Mouse (Mus musculus) hindbrain, postnatal 0 days (tissue): ENCODE data around the gene Epx. TPM values are rescaled to one million over a fixed set of nuclear protein-coding genes. Genes with fewer than 3 reads are reported as not detected.

Experiments
- ATAC-seq: fragments of 200-750 bp; cut with Nextera tagmentation; 2 replicates; pipeline ENCODE4 v1.8.0; 2017; ENCODE audit warnings: mild to moderate bottlenecking, moderate TSS enrichment, moderate library complexity
- DNase-seq: peaks from one replicate; pipeline ENCODE4 v3.0.0-alpha.2; 2015; ENCODE audit warnings: low spot score
- H3K27ac ChIP-seq: fragments of 300-500 bp; sonication (generic); 2 replicates; pipeline ENCODE4 v1.5.1; 2014; ENCODE audit warnings: mild to moderate bottlenecking
- H3K27me3 ChIP-seq: fragments of 300-500 bp; sonication (generic); 2 replicates; pipeline ENCODE4 v1.6.1; 2014; ENCODE audit warnings: low read length, mixed read lengths; ENCODE audit not compliant: insufficient read depth
- H3K36me3 ChIP-seq: fragments of 300-500 bp; sonication (generic); 2 replicates; pipeline ENCODE4 v1.6.1; 2014; ENCODE audit warnings: low read length, mixed read lengths; ENCODE audit not compliant: insufficient read depth
- H3K4me1 ChIP-seq: fragments of 300-500 bp; sonication (generic); 2 replicates; pipeline ENCODE4 v1.6.1; 2014; ENCODE audit warnings: antibody characterized with exemption, low read length, mixed read lengths; ENCODE audit not compliant: insufficient read depth
- H3K4me2 ChIP-seq: fragments of 300-500 bp; sonication (generic); 2 replicates; pipeline ENCODE4 v1.6.1; 2014; ENCODE audit warnings: low read depth, mild to moderate bottlenecking, low read length, moderate library complexity, mixed read lengths
- H3K4me3 ChIP-seq: fragments of 300-500 bp; sonication (generic); 2 replicates; pipeline ENCODE4 v1.5.1; 2014; ENCODE audit warnings: low read length
- H3K9ac ChIP-seq: fragments of 300-500 bp; sonication (generic); replicated peaks from 2 replicates; pipeline ENCODE4 v1.6.1; 2014; ENCODE audit warnings: mild to moderate bottlenecking, low read length, moderate library complexity, mixed read lengths
- H3K9me3 ChIP-seq: fragments of 300-500 bp; sonication (generic); 2 replicates; pipeline ENCODE4 v1.6.1; 2016; ENCODE audit warnings: low read length, mixed read lengths
- CTCF ChIP-seq: IDR thresholded peaks from 2 replicates; pipeline ENCODE4 v1.5.1; 2016; ENCODE audit warnings: antibody characterized with exemption, control low read depth, low read depth
- WGBS: fragments of 180-500 bp; shearing (Covaris S2); extraction: QIAGEN DNeasy Blood & Tissue Kit; methylation state at CpG from one replicate; pipeline ENCODE4 v1.1.7; 2014; 5-methylcytosine and 5-hydroxymethylcytosine counted together
- polyA plus RNA-seq: library from polyadenylated mRNA; unstranded; fragments of >200 nt; fragmentation: Nextera tagmentation; extraction: Ambion mirVana; gene quantifications from 2 replicates; pipeline ENCODE4 v1.2.1, GENCODE M21; 2015
- total RNA-seq: library from RNA; depleted of rRNA; stranded (reverse); fragments of >200 nt; gene quantifications from 2 replicates; pipeline ENCODE4 v1.2.3, GENCODE M21; 2014; rRNA removed

The Epx gene
- 0.68 and 0.89 TPM in 2 replicates for total RNA-seq
- 1.6 and 2.2 TPM in 2 replicates for polyA plus RNA-seq

GRCm38 (mm10) chr11:87875436-87875835 is at the start of gene Epx:
TSS of gene Epx (minus strand) at chr11:87875536.
- H3K9ac ChIP-seq = no peak within 1 kb of the TSS
- H3K27me3 ChIP-seq = no peaks in the 10 kb centered on the region
- H3K36me3 ChIP-seq = no peaks in the 10 kb centered on the region
- no peak within 1 kb of the TSS for H3K4me2 ChIP-seq
- no peak for TF ChIP-seq CTCF
- DNase-seq = no peak
- H3K4me1 ChIP-seq = no peaks in the 10 kb centered on the region
- H3K9me3 ChIP-seq = no peaks in the 10 kb centered on the region
- no peak for ATAC-seq
- no peak within 1 kb of the TSS for H3K4me3 ChIP-seq
- 76% methylated on average over 6 of the region's 6 CpGs for WGBS
- H3K27ac ChIP-seq = no peak within 1 kb of the TSS

GRCm38 (mm10) chr11:87920966-87921365 is 45.6 kb upstream of the Epx start, which contains the start of gene Olfr464:
TSS of gene Olfr464 (minus strand) at chr11:87920967.
- Histone ChIP-seq H3K27ac (no peak within 1 kb of the TSS), H3K4me2 (no peak within 1 kb of the TSS), H3K4me1 (no peaks in the 10 kb centered on the region), H3K9me3 (0 out of 2 replicates have a peak, but pooled peaks cover 3% of the 10 kb centered on the region), H3K27me3 (no peaks in the 10 kb centered on the region), H3K4me3 (no peak within 1 kb of the TSS), H3K36me3 (no peaks in the 10 kb centered on the region), H3K9ac (no peak within 1 kb of the TSS)
- WGBS = 35% methylated on average over 5 of the region's 5 CpGs
- no peak for TF ChIP-seq CTCF
- no peak for DNase-seq
- no peak for ATAC-seq

- Histone ChIP-seq H3K27me3 (no peaks in the 10 kb centered on the region), H3K9me3 (0 out of 2 replicates have a peak, but pooled peaks cover 3% of the 10 kb centered on the region), H3K4me2 (no peak overlapping the region), H3K4me3 (no peak overlapping the region), H3K9ac (no peak overlapping the region), H3K4me1 (no peaks in the 10 kb centered on the region), H3K27ac (no peak overlapping the region), H3K36me3 (no peaks in the 10 kb centered on the region)
- DNase-seq = no peak
- no peak for TF ChIP-seq CTCF
- WGBS = 65% methylated on average over 2 of the region's 2 CpGs
- ATAC-seq = no peak
Observed at GRCm38 (mm10) chr11:87920301-87920700, 45.0 kb upstream of the Epx start.

GRCm38 (mm10) chr11:87916005-87916404 is 40.7 kb upstream of the Epx start:
- no peaks in the 10 kb centered on the region for H3K36me3 ChIP-seq
- 82% methylated on average over 1 of the region's 1 CpGs for WGBS
- no peak for TF ChIP-seq CTCF
- H3K27me3 ChIP-seq = no peaks in the 10 kb centered on the region
- no peak for ATAC-seq
- H3K27ac ChIP-seq = no peak overlapping the region
- no peaks in the 10 kb centered on the region for H3K9me3 ChIP-seq
- no peak for DNase-seq
- no peak overlapping the region for H3K9ac ChIP-seq
- H3K4me2 ChIP-seq = no peak overlapping the region
- H3K4me3 ChIP-seq = no peak overlapping the region
- no peaks in the 10 kb centered on the region for H3K4me1 ChIP-seq

- no peak overlapping the region for H3K4me3 ChIP-seq
- WGBS = 86% methylated on average over 3 of the region's 3 CpGs
- no peak for ATAC-seq
Observed at GRCm38 (mm10) chr11:87904331-87904730, 29.0 kb upstream of the Epx start.

GRCm38 (mm10) chr11:87897287-87897686 is 22.0 kb upstream of the Epx start, which contains the start of gene Olfr463:
TSS of gene Olfr463 (minus strand) at chr11:87897387.
- Histone ChIP-seq H3K9me3 (no peaks in the 10 kb centered on the region), H3K9ac (no peak within 1 kb of the TSS), H3K4me2 (no peak within 1 kb of the TSS), H3K27me3 (no peaks in the 10 kb centered on the region), H3K27ac (no peak within 1 kb of the TSS), H3K36me3 (no peaks in the 10 kb centered on the region), H3K4me1 (no peaks in the 10 kb centered on the region), H3K4me3 (no peak within 1 kb of the TSS)
- TF ChIP-seq CTCF = no peak
- DNase-seq = no peak
- no peak for ATAC-seq

More at GRCm38 (mm10) chr11:87904331-87904730, 29.0 kb upstream of the Epx start:
- H3K27me3 ChIP-seq = no peaks in the 10 kb centered on the region
- H3K9ac ChIP-seq = no peak overlapping the region
- H3K36me3 ChIP-seq = no peaks in the 10 kb centered on the region
- H3K4me2 ChIP-seq = no peak overlapping the region
- H3K9me3 ChIP-seq = no peaks in the 10 kb centered on the region
- no peak for TF ChIP-seq CTCF
- no peaks in the 10 kb centered on the region for H3K4me1 ChIP-seq
- DNase-seq = no peak
- no peak overlapping the region for H3K27ac ChIP-seq

- Histone ChIP-seq H3K4me2 (no peak within 1 kb of the TSS), H3K27me3 (no peaks in the 10 kb centered on the region), H3K9me3 (no peaks in the 10 kb centered on the region), H3K27ac (no peak within 1 kb of the TSS), H3K9ac (no peak within 1 kb of the TSS), H3K4me3 (no peak within 1 kb of the TSS), H3K4me1 (no peaks in the 10 kb centered on the region), H3K36me3 (no peaks in the 10 kb centered on the region)
- no peak for TF ChIP-seq CTCF
- 91% methylated on average over 6 of the region's 6 CpGs for WGBS
- DNase-seq (no peak), ATAC-seq (no peak)
Observed at GRCm38 (mm10) chr11:87892168-87892567, 16.8 kb upstream of the Epx start, which contains the start of gene Olfr462. TSS of gene Olfr462 (minus strand) at chr11:87892268.
